In genomic region chr14:56351959-56352660, GRCm38 (mm10) we compare ENCODE assay signal across 9 mouse cellular contexts. TPM values are rescaled to one million over a fixed set of nuclear protein-coding genes. Genes with fewer than 3 reads are reported as not detected.
DNase-seq lines count a peak whose midpoint lies in the region; ATAC-seq and TF ChIP-seq lines count a peak whose summit lies in the region.
"Had no signal": no experiment of that assay in that cellular context is flagged by ENCODE, and none has a peak within 500 bp of the region (broad histone marks: within the 10 kb centered on the region; RNA-seq: fewer than 3 reads in every experiment).

No protein-coding gene starts in this region.

- no peak overlapping the region for H3K27ac ChIP-seq in neural tube, embryonic 15.5 days (replicated peaks)
- H3K27ac ChIP-seq in intestine, postnatal 0 days (ENCODE audit: low read depth, low read length) = no peak overlapping the region
- H3K27ac ChIP-seq: limb, embryonic 13.5 days had no signal

- 43% methylated on average over 17 of the region's 17 CpGs for WGBS in neural tube, embryonic 15.5 days
- 26% methylated on average over 17 of the region's 17 CpGs for WGBS in intestine, postnatal 0 days

- no peaks in the 10 kb centered on the region for H3K4me1 ChIP-seq in neural tube, embryonic 15.5 days
- H3K4me1 ChIP-seq in intestine, postnatal 0 days (replicated peaks; ENCODE audit: control insufficient read depth, insufficient read depth, low read length) = no peaks in the 10 kb centered on the region

- no peaks in the 10 kb centered on the region for H3K27me3 ChIP-seq in neural tube, embryonic 15.5 days (replicated peaks)
- H3K27me3 ChIP-seq in intestine, postnatal 0 days (replicated peaks; ENCODE audit: control insufficient read depth, insufficient read depth, low read length) = no peaks in the 10 kb centered on the region
- H3K27me3 ChIP-seq: limb, embryonic 13.5 days had no signal

- H3K4me2 ChIP-seq in neural tube, embryonic 15.5 days = no peak overlapping the region
- H3K4me2 ChIP-seq in intestine, postnatal 0 days (replicated peaks; ENCODE audit: low read depth) = no peak overlapping the region
- H3K4me2 ChIP-seq: limb, embryonic 13.5 days had no signal

- peak; percentile 11 for DNase-seq in cerebellum, adult 11 months
- DNase-seq in cerebellum, adult 11-12 months = no peak
- peak; percentile 61 for DNase-seq in neural tube, embryonic 10.5 days (ENCODE audit: extremely low spot score, low spot score)
- DNase-seq in embryo, embryonic 10 days (ENCODE audit: low spot score) = peak; percentile 87
- DNase-seq in testis, postnatal 14 days (ENCODE audit: low spot score) = peak; percentile 62
- no peak for DNase-seq in frontal cortex, postnatal 14 days (ENCODE audit: low spot score in 2 of 2)

- no peak for ATAC-seq in neural tube, embryonic 15.5 days (ENCODE audit: low FRiP score)
- 0 out of 2 replicates have a peak, but pooled peaks have one; percentile 31 for ATAC-seq in intestine, postnatal 0 days

- no peaks in the 10 kb centered on the region for H3K9me3 ChIP-seq in neural tube, embryonic 15.5 days (replicated peaks)
- H3K9me3 ChIP-seq in intestine, postnatal 0 days (ENCODE audit: control insufficient read depth) = no peaks in the 10 kb centered on the region
- H3K9me3 ChIP-seq: limb, embryonic 13.5 days had no signal

- H3K4me3 ChIP-seq in neural tube, embryonic 15.5 days (replicated peaks) = no peak overlapping the region
- H3K4me3 ChIP-seq in intestine, postnatal 0 days (ENCODE audit: low read depth, low read length) = no peak overlapping the region
- H3K4me3 ChIP-seq: limb, embryonic 13.5 days had no signal

- TF ChIP-seq CTCF in intestine, postnatal 0 days (IDR thresholded peaks at IDR 0.05; ENCODE audit: low read depth) = peak; percentile 74

- no peak overlapping the region for H3K9ac ChIP-seq in neural tube, embryonic 15.5 days (replicated peaks)
- H3K9ac ChIP-seq in intestine, postnatal 0 days (ENCODE audit: low read depth, low read length) = no peak overlapping the region
- H3K9ac ChIP-seq: limb, embryonic 13.5 days had no signal

- H3K36me3 ChIP-seq in neural tube, embryonic 15.5 days = no peaks in the 10 kb centered on the region
- no peaks in the 10 kb centered on the region for H3K36me3 ChIP-seq in intestine, postnatal 0 days (ENCODE audit: control insufficient read depth, insufficient read depth)
- H3K36me3 ChIP-seq: limb, embryonic 13.5 days had no signal

RNA-seq across cellular contexts. Expression of gene Atp12a, which starts 12.8 kb away (rescaled TPM):
- polyA plus RNA-seq in neural tube, embryonic 15.5 days (2015; fragmentation: Nextera tagmentation; extraction: Ambion mirVana) = 0.13 and 0.29 TPM in 2 replicates
- 0.09 and 0.37 TPM in 2 replicates for polyA plus RNA-seq in intestine, postnatal 0 days (2015; fragmentation: Nextera tagmentation; extraction: Ambion mirVana)

RNA-seq across cellular contexts. Expression of gene Rnf17, which starts 50.3 kb away (rescaled TPM):
- 0.64 and 1.2 TPM in 2 replicates for polyA plus RNA-seq in neural tube, embryonic 15.5 days (2015; fragmentation: Nextera tagmentation; extraction: Ambion mirVana)
- polyA plus RNA-seq in intestine, postnatal 0 days (2015; fragmentation: Nextera tagmentation; extraction: Ambion mirVana) = 0.46 and 0.59 TPM in 2 replicates

Comparison
In these comparisons a context has a peak if more than half of its experiments do, and no peak if none do; other contexts are left out.
1. DNase-seq: peak in cerebellum, adult 11 months (single experiment), neural tube, embryonic 10.5 days (single experiment), embryo, embryonic 10 days (single experiment) and testis, postnatal 14 days (single experiment); none in cerebellum, adult 11-12 months (single experiment) and frontal cortex, postnatal 14 days (0 of 2).